Mouse (Mus musculus) embryonic fibroblast, embryonic 13.5 days (primary cell): ENCODE data around the gene Skint8. TPM values are rescaled to one million over a fixed set of nuclear protein-coding genes. Genes with fewer than 3 reads are reported as not detected.
"Not testable (repeated sequence)": the region's sequence is repeated elsewhere in the genome, so short reads cannot be mapped to it uniquely, and the experiment has no call there.

Experiments
- H3K27ac ChIP-seq: 2 replicates; pipeline ENCODE4 v1.5.1; 2012; ENCODE audit warnings: low read length, control low read depth, inconsistent platforms; ENCODE audit not compliant: insufficient read depth
- H3K4me1 ChIP-seq: 2 replicates; pipeline ENCODE4 v1.6.1; 2011; ENCODE audit warnings: low read length; ENCODE audit not compliant: control insufficient read depth, insufficient read depth
- H3K4me3 ChIP-seq: 2 replicates; pipeline ENCODE4 v1.5.1; 2011; ENCODE audit warnings: mild to moderate bottlenecking, control low read depth, low read length; ENCODE audit not compliant: insufficient read depth
- CTCF ChIP-seq: IDR thresholded peaks from 2 replicates; pipeline ENCODE4 v1.5.1; 2011; ENCODE audit warnings: mild to moderate bottlenecking, control low read depth, low read length, moderate library complexity, borderline replicate concordance; ENCODE audit not compliant: insufficient read depth
- POLR2A ChIP-seq: IDR thresholded peaks from 2 replicates; pipeline ENCODE4 v1.6.1; 2011; ENCODE audit warnings: low read depth, mild to moderate bottlenecking, control low read depth, low read length, moderate library complexity
- polyA plus RNA-seq: library from polyadenylated mRNA; stranded (reverse); fragments of >200 nt; gene quantifications from 2 replicates; pipeline ENCODE4 v1.2.4, GENCODE M21; 2011; ENCODE audit warnings: low read depth; ENCODE audit not compliant: missing spikeins, insufficient read length

The Skint8 gene
- not detected in 2 replicates for polyA plus RNA-seq

GRCm38 (mm10) chr4:111919092-111919491 is at the start of gene Skint8:
TSS of gene Skint8 (plus strand) at chr4:111919392.
- TF ChIP-seq POLR2A (no peak), CTCF (no peak)
- no peak within 1 kb of the TSS for H3K27ac ChIP-seq
- no peaks in the 10 kb centered on the region for H3K4me1 ChIP-seq
- no peak within 1 kb of the TSS for H3K4me3 ChIP-seq

GRCm38 (mm10) chr4:111880112-111880875 is 38.9 kb upstream of the Skint8 start:
- TF ChIP-seq CTCF (no peak), POLR2A (no peak)
- Histone ChIP-seq H3K4me1 (no peaks in the 10 kb centered on the region), H3K27ac (no peak overlapping the region)

GRCm38 (mm10) chr4:111883543-111883942 is 35.6 kb upstream of the Skint8 start:
- H3K27ac ChIP-seq = no peak overlapping the region
- H3K4me3 ChIP-seq = no peak overlapping the region
- no peaks in the 10 kb centered on the region for H3K4me1 ChIP-seq
- no peak for TF ChIP-seq CTCF
- TF ChIP-seq POLR2A = no peak

More at GRCm38 (mm10) chr4:111880112-111880875, 38.9 kb upstream of the Skint8 start:
- H3K4me3 ChIP-seq = no peak overlapping the region

- no peak for TF ChIP-seq CTCF
- TF ChIP-seq POLR2A = no peak
- Histone ChIP-seq H3K27ac (no peak overlapping the region), H3K4me3 (no peak overlapping the region), H3K4me1 (no peaks in the 10 kb centered on the region)
Observed at GRCm38 (mm10) chr4:111886018-111886417, 33.2 kb upstream of the Skint8 start.

- no peak overlapping the region for H3K4me3 ChIP-seq
- no peak for TF ChIP-seq CTCF
- TF ChIP-seq POLR2A = no peak
- H3K27ac ChIP-seq = no peak overlapping the region
- H3K4me1 ChIP-seq = no peaks in the 10 kb centered on the region
Observed at GRCm38 (mm10) chr4:111886607-111887006, 32.6 kb upstream of the Skint8 start.

GRCm38 (mm10) chr4:111892138-111892537 is 27.1 kb upstream of the Skint8 start:
- Histone ChIP-seq H3K4me3 (no peak overlapping the region), H3K27ac (no peak overlapping the region), H3K4me1 (no peaks in the 10 kb centered on the region)
- TF ChIP-seq POLR2A (no peak), CTCF (no peak)

GRCm38 (mm10) chr4:111897755-111898154 is 21.4 kb upstream of the Skint8 start:
- H3K27ac ChIP-seq = no peak overlapping the region
- H3K4me1 ChIP-seq = no peaks in the 10 kb centered on the region
- no peak overlapping the region for H3K4me3 ChIP-seq
- TF ChIP-seq CTCF (no peak), POLR2A (no peak)

GRCm38 (mm10) chr4:111898566-111898965 is 20.6 kb upstream of the Skint8 start:
- Histone ChIP-seq H3K27ac (no peak overlapping the region), H3K4me1 (no peaks in the 10 kb centered on the region), H3K4me3 (no peak overlapping the region)
- TF ChIP-seq CTCF = no peak
- no peak for TF ChIP-seq POLR2A

- not testable (repeated sequence) for H3K27ac ChIP-seq, H3K4me1 ChIP-seq, H3K4me3 ChIP-seq
Observed at GRCm38 (mm10) chr4:111900491-111900890, 18.7 kb upstream of the Skint8 start.

- TF ChIP-seq POLR2A = no peak
- TF ChIP-seq CTCF = no peak
- no peak overlapping the region for H3K4me3 ChIP-seq
- H3K4me1 ChIP-seq = no peaks in the 10 kb centered on the region
- no peak overlapping the region for H3K27ac ChIP-seq
Observed at GRCm38 (mm10) chr4:111901473-111901872, 17.7 kb upstream of the Skint8 start.
